Mouse (Mus musculus) CH12.LX (cell line): ENCODE results near the gene Rreb1.

Experiments used
- CTCF ChIP-seq, 2 experiments: IDR thresholded peaks in 1 of 2; conservative IDR thresholded peaks in 1 of 2; 2 replicates each; pipeline ENCODE4 v1.5.1; 2011 to 2012; ENCODE audit warnings: low read depth in 2 of 2, low read length in 2 of 2, improper control_type of control experiment in 1 of 2, inconsistent platforms in 1 of 2, mild to moderate bottlenecking in 1 of 2, moderate library complexity in 1 of 2
- KAT2A ChIP-seq: IDR thresholded peaks from 2 replicates; pipeline ENCODE4 v1.6.1; 2012; ENCODE audit warnings: low read length, improper control_type of control experiment, inconsistent platforms; ENCODE audit not compliant: insufficient replicate concordance

GRCm38 (mm10) chr13:37967052-37967437, 188.8 kb downstream of the Rreb1 start:
- no peak for TF ChIP-seq CTCF (conservative IDR thresholded peaks at IDR 0.05 in 1 of 2, IDR thresholded peaks at IDR 0.05 in 1 of 2; ENCODE audit: low read depth in 2 of 2, low read length in 2 of 2)
- TF ChIP-seq KAT2A = no peak
